Mouse (Mus musculus): ENCODE results near the gene Acaa1a.

Gene Acaa1a

DNA sequence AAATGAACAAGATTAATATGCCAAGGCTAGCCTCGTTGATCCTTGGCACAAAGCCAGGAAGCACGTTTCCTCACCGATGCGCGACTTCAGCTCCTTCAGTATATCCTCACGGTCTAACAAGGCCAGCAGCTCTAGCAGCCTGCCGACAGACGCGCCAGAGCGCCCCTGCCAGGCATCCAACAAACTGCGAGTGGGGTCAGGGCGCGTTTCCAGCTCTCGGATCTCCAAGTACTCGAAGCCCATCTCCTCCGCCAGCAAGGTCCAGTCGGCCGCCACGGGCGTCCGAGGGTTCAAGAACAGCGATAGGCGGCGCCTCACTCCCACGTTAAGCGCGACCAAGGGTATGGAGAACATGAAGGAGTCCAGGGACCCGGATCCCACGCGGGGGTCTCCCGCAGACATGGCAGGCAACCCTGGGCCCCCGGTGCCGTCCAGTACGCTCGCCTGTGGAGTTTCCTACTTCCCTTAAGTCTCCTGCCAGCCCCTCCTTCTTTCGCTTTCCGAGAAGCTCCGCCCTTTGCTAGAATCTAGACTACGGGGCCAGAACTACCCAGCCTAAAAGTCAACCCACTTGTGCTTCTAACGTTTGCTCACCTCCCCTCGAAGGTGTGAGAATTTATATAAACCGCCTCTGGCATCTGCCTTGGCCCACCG, at the start of gene Acaa1a:
Gene Acaa1a, plus strand, starts transcription at position 119 of the 654 bp plus-strand sequence.
- DNase-seq (ENCODE audit: low read depth, low spot score): no peak

DNA sequence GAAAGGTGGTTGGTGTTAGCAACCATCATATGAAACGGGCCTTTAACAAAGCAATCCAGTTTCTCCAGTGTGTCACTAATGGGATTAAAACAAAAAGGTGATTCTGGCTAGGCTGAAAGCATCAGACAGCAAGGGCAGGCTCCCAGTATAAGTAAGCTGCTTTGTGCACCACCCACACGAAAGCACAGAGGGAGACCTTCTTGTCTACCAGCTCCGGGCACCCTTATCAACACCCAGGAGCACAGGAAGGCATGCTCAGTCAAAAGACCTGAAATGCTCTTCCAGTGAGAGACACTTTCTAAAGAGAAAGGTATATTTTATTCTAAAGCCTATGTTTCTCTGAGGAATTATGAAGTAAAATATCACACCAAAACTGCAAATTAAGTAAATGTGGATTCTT, 48.7 kb upstream of the Acaa1a start:
- DNase-seq (ENCODE audit: low read depth, low spot score): no peak

GRCm38 (mm10) chr9:119297696-119298095, 41.8 kb upstream of the Acaa1a start:
- DNase-seq (ENCODE audit: low read depth, low spot score): no peak

DNA sequence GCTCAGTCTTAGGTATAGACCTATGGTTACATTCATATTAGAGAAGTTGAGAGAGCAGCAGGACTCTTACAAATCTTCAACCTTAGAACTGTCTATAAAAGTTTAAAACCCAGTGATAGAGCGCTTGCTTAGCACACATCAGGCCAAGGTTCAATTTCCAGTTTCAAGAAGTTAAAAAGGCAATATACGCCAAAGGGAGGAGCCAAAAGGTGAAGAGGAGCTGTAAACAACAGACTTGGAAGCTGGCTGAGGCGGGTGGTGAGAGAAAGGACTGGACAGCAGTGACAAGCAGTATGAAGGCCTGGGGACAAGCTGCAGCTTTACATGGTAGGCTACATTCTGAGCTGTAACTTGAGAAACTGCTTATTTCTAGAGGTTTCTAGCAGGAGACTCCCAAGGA, 40.9 kb upstream of the Acaa1a start:
- no peak for DNase-seq (ENCODE audit: low read depth, low spot score)

DNA sequence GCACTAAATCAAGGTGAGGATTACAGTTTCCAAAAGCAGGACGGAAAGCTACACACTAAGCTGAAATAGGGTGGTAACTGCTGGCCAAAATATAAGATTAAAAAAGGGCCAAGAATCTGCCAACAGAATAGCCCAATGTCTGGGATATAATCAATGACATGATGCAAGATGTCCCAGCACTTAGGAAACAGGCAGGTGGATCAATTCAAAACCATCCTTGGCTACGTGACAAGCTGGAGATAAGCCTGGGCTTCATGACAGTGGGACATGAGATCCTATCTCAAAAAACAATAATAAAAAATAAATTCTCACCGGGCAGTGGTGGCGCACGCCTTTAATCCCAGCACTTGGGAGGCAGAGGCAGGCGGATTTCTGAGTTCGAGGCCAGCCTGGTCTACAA, 33.6 kb upstream of the Acaa1a start:
- DNase-seq (ENCODE audit: low read depth, low spot score): no peak

DNA sequence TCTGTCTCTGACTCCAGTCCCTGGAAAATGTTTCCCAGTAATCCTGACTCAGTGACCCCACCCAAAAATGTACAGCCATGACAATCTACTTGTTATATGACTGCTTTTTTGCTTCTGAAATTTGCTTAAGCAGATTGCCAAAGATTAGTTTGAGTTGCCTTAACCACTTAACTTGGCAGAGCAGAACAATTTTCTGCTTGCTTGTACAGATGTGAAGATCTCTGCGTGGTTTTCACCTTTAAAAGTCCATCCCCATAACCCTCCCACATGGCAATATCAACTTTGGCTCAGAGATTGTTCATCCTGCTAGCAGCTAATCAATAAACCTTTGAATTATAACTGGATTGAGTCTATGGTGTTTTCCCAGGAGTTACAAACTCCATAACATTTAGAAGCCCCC, 30.4 kb upstream of the Acaa1a start:
- no peak for DNase-seq (ENCODE audit: low read depth, low spot score)

DNA sequence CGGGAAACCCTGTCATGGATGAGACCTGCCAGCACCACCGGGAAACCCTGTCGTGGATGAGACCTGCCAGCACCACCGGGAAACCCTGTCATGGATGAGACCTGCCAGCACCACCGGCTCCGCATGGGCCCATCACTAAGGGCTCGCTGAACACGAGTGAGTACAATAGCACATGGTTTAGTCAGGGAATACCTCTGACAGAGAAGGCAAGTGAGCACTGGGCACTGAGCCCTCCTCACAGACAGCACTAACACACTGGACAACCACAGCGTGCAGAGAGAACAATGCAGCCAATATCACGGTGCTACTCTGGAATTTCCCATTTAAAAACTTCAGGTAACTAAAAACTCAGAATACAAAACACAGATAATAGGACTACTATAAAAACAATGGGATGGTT, 26.4 kb upstream of the Acaa1a start:
- DNase-seq (ENCODE audit: low read depth, low spot score): no peak

DNA sequence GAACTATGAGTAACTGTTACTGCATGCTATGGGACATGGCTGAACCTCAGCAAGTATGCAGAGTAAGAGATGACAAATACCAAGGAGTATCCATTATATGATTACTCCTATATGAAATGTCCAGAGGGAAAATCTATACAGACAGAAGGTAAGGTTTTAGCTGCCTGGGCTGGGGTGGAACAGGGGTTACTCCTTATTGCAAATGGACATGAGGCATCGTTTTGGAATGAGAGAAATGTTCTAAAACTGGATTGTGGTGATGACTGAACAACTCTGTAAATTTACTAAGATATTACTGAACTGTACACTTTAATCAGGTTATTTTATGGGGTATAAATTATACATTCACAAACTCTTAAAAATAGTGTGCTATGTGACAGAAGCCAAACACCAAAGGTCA, 20.6 kb upstream of the Acaa1a start:
- DNase-seq (ENCODE audit: low read depth, low spot score): no peak

DNA sequence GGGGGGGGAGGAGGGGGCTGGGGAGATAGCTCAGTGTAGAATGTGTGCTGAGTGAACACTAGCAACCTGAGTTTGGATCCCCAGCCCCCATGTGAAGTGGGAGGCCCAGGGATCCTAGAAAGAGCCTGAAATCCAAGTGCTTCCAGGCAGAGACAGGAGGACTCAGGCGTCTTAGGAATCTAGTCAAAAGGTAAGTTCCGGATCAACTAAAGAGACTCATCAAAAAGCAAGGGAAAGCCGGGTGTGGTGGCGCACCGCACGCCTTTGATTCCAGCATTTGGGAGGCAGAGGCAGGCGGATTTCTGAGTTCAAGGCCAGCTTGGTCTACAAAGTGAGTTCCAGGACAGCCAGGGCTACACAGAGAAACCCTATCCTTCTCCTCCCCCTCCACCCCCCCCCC, 19.0 kb upstream of the Acaa1a start:
- no peak for DNase-seq (ENCODE audit: low read depth, low spot score)

- no peak for DNase-seq (ENCODE audit: low read depth, low spot score)
Observed at GRCm38 (mm10) chr9:119320946-119321345, 18.5 kb upstream of the Acaa1a start.

GRCm38 (mm10) chr9:119321392-119322229, 17.9 kb upstream of the Acaa1a start:
- DNase-seq (ENCODE audit: low read depth, low spot score): no peak

DNA sequence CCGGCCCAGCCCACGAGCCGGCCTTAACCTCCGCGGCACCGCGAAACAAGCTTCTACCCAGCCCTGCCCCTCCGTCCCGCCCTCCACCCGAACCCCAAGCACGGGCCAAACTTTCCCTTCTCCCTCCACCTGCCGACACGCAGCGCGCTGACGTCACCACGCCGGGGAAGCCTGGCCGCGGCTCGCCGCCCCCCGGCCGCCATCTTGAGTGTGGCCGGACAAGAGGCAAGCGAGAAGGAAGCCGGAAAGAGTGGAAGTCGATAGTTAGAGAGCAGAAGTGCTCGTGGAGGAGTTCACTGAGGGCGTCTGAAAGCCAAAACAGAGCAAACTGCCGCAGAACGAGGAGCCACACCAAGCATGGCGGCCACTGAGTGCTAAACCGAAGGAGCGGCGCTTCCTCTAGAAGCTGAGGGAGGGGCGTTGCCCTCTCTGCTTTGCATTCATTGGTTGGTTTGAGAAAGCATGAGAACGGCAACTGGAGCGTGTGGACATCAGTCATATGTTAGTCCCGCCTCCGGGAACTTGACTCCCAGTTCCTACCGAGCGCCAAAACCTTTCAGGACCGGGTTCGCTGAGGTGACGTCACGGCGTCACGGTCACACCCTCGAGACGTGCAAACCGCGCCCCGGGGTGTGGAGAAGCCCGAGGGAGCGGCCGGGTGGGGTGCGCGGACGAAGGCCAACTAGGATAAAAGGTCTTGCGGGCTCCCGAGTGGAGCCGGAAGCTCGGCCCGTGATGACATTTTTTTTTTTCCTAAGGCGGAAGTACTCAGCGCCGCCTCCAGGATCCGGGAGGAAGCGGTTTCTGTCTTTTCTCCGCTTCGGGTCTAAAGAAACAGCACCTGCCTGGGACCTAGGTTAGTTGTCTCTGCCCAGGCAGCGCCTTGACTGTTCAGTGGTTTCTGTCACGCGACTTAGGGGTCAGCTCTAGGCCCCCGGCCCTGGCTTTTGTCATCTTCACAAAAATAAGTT, 16.9 kb upstream of the Acaa1a start, which contains the start of gene Oxsr1:
Gene Oxsr1, minus strand, starts transcription at position 139 of the 971 bp plus-strand sequence.
- DNase-seq (ENCODE audit: low read depth, low spot score): peak; percentile 99

DNA sequence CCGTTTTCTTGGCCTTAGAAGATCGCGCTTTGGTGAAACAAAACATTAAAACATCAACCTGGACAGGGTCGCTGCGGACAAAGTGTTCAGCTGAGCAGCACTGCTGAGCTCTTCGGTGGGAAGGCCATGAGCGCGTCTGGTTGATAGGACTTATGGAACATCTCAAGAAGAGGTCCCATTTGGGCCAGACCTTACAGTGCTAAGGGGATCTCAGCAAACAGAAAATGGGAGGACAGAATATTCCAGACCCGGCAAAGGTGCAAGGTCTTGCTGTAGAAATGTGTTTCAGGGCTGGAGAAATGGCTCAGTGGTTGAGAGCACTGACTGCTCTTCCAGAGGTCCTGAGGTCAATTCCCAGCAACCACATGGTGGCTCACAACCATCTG, 16.2 kb upstream of the Acaa1a start:
- no peak for DNase-seq (ENCODE audit: low read depth, low spot score)

DNA sequence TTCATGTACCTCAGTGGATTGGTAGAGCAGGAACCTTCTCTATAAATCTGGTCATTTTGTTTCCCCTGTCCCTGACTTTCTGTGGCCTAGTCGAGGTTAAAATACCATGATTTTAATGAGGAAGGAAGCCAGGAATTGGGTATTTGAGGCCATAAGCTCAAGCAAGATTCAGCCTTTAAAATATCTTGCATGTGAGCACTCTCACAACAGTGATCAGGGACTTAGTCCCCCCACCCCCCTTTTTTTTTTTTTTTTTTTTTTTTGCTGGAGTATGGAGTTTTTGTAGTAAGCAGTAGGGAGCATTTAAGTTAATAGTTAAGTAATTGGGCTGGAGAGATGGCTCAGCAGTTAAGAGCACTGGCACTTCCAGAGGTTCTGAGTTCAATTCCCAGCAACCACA, 15.3 kb upstream of the Acaa1a start:
- no peak for DNase-seq (ENCODE audit: low read depth, low spot score)

DNA sequence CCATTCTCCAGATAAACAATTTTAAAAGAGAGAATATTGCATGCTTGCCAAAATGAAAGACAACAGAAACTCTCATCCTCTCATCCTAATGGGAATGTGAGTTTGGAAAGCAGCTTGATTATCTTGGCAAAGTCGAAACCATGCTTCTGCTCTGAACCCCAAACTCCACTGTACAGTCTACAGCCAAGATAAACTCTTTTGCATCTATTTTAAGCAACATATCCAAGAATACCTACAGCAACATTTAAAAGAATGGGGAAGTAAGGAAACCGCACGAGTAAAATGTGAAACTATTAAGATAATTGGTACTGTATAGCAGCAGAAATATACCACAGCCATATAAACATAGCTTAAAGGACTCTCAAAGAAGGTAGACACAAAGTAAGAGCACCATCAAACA, 11.0 kb upstream of the Acaa1a start:
- no peak for DNase-seq (ENCODE audit: low read depth, low spot score)

- no peak for DNase-seq (ENCODE audit: low read depth, low spot score)
Observed at GRCm38 (mm10) chr9:119330186-119330963, 9.1 kb upstream of the Acaa1a start.

GRCm38 (mm10) chr9:119334324-119334723, 5.2 kb upstream of the Acaa1a start:
- no peak for DNase-seq (ENCODE audit: low read depth, low spot score)

DNA sequence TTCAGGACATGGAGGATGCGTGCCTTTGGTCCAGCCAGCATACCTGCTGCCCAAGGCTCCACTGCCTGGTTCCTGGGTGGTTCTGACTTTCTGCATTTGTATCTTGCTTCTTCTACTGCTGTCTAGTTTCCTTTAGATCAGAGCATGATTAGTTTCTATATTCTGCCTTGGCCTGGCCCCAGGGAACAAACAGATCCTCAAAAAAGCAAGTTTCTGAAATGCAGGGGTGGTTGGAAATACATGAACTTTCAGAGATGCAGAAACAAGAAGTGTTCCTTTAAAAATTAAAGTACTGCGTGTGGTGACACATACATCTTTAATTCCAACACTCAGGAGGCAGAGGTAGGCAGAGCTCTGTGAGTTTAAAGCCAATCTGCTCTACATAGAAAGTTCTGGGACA, 4.6 kb upstream of the Acaa1a start:
- DNase-seq (ENCODE audit: low read depth, low spot score): no peak

DNA sequence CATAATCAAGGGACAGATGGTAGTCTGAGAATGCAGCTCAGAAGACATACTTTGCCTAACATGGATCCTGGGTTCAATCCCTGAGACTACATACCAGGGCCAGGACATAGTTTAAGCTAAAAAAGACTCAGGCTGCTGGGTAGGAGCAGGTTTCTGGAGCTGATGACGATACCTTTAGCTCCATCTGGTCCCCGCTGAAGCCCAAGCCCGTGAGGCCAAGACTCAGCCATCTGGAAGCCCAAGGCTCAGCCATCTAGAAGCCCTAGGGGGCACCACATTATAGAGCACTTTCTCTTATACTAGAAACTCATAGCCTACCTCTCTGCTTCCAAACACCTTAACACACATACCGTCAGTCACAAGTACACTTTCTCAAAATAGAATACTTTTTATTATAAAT, 3.9 kb upstream of the Acaa1a start:
- DNase-seq (ENCODE audit: low read depth, low spot score): no peak

DNA sequence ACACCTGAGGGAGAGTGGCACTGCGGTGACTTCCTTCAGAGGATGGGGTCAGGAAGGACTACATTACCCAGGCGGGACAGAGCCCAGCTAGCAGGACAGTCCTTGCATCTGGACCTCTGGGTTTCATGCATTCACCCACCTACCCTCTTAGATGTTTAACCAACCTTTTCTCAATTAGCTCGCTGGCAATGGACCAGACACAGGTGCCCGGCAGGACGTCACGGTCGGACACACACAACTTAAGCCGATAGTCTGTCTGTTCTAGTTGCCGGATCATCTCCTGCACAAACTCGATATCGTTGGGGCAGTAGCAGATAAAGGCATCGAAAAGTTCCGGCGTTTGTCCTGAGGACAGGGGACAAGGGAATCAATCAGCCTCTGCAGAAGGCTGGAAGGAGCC, 1.6 kb upstream of the Acaa1a start:
- no peak for DNase-seq (ENCODE audit: low read depth, low spot score)

DNA sequence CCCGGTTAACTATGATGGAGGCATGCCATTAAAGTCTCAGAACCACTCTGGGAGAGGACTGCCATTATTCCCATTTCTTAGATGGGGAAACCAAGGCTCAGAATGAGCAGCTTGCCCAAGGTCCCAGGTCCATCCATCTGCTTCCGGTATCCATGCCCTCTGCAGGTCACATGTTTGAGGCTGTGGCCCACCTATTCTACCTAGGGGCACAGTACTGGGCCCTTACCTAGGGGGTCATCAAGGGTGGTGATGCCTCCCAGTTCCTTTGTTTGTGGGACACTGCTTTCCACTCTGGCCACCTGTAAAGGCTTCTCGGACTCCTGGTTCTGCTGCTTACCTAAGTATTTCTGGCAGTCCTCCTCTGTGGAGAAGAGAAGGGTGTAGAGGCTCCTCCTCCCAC, 1.1 kb upstream of the Acaa1a start:
- no peak for DNase-seq (ENCODE audit: low read depth, low spot score)
